Comparison of ENCODE assay signal across 10 mouse cellular contexts in the genomic region with DNA sequence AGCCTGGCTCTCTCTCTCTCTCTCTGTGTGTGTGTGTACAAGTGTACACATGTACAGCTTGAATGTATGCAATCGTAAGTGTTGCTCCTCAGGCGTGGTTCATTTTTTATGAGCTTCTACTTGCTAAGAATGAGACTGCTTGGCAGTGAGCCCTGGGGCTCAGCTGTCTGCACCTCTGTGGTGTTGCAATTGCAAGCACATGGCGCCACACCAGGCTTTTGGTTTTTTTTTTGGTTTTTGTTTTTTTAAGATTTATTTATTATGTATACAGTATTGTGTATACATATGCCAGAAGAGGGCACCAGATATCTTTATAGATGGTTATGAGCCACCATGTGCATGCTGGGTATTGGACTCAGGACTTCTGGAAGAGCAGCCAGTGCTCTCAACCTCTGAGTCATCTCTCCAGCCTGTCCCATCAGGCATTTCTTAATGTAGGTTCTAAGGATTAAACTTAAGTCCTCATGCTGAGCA. TPM values are rescaled to one million over a fixed set of nuclear protein-coding genes. Genes with fewer than 3 reads are reported as not detected.
DNase-seq lines count a peak whose midpoint lies in the region; ATAC-seq and TF ChIP-seq lines count a peak whose summit lies in the region.
"Had no signal": no experiment of that assay in that cellular context is flagged by ENCODE, and none has a peak within 500 bp of the region (broad histone marks: within the 10 kb centered on the region; RNA-seq: fewer than 3 reads in every experiment).

No protein-coding gene starts in this region.

- no peak for TF ChIP-seq POLR2A in limb, embryonic 14.5 days (IDR thresholded peaks at IDR 0.05; ENCODE audit: borderline replicate concordance, extremely low read depth, insufficient read depth, insufficient read length)

- no peak for ATAC-seq in forebrain, embryonic 14.5 days
- ATAC-seq in limb, embryonic 14.5 days (ENCODE audit: low FRiP score, low read depth): peak; percentile 55

- H3K9ac ChIP-seq in forebrain, embryonic 14.5 days (ENCODE audit: low read length): no peak overlapping the region
- no peak overlapping the region for H3K9ac ChIP-seq in limb, embryonic 14.5 days (ENCODE audit: low read depth, low read length, severe bottlenecking)

- no peaks in the 10 kb centered on the region for H3K27me3 ChIP-seq in forebrain, embryonic 14.5 days (replicated peaks; ENCODE audit: control insufficient read depth, insufficient read depth, low read length)
- peaks cover 7% of the 10 kb centered on the region; the same call in 1 of the 2 replicates for H3K27me3 ChIP-seq in forebrain, embryonic 10.5 days (ENCODE audit: poor library complexity, severe bottlenecking)
- no peaks in the 10 kb centered on the region for H3K27me3 ChIP-seq in limb, embryonic 14.5 days (ENCODE audit: control insufficient read depth, insufficient read depth, low read length)
- no peaks in the 10 kb centered on the region for H3K27me3 ChIP-seq in hindbrain, embryonic 10.5 days (ENCODE audit: insufficient read depth, poor library complexity, severe bottlenecking)

- no peaks in the 10 kb centered on the region for H3K4me1 ChIP-seq in forebrain, embryonic 14.5 days (ENCODE audit: control insufficient read depth, insufficient read depth, low read length)
- H3K4me1 ChIP-seq in forebrain, embryonic 10.5 days: no peaks in the 10 kb centered on the region
- peaks cover 7% of the 10 kb centered on the region for H3K4me1 ChIP-seq in limb, embryonic 14.5 days (ENCODE audit: control insufficient read depth, insufficient read depth, low read length)
- no peaks in the 10 kb centered on the region for H3K4me1 ChIP-seq in hindbrain, embryonic 10.5 days (replicated peaks)

- H3K36me3 ChIP-seq in forebrain, embryonic 14.5 days (ENCODE audit: control insufficient read depth, insufficient read depth, low read length): no peaks in the 10 kb centered on the region
- H3K36me3 ChIP-seq in forebrain, embryonic 10.5 days (replicated peaks): no peaks in the 10 kb centered on the region
- H3K36me3 ChIP-seq in limb, embryonic 14.5 days (ENCODE audit: control insufficient read depth, insufficient read depth, low read length): no peaks in the 10 kb centered on the region
- H3K36me3 ChIP-seq in hindbrain, embryonic 10.5 days: no peaks in the 10 kb centered on the region

- no peak overlapping the region for H3K27ac ChIP-seq in forebrain, embryonic 14.5 days (ENCODE audit: low read depth, low read length)
- H3K27ac ChIP-seq in forebrain, embryonic 10.5 days: no peak overlapping the region
- H3K27ac ChIP-seq in limb, embryonic 14.5 days (replicated peaks; ENCODE audit: low read depth, low read length): no peak overlapping the region
- no peak overlapping the region for H3K27ac ChIP-seq in hindbrain, embryonic 10.5 days

- H3K4me2 ChIP-seq in forebrain, embryonic 14.5 days (ENCODE audit: low read length): no peak overlapping the region
- no peak overlapping the region for H3K4me2 ChIP-seq in limb, embryonic 14.5 days (replicated peaks; ENCODE audit: low read depth, low read length, severe bottlenecking)

- DNase-seq in forebrain, embryonic 14.5 days (ENCODE audit: low spot score): peak; percentile 39
- DNase-seq in forebrain, embryonic 10.5 days (ENCODE audit: extremely low spot score, low spot score): no peak
- peak; percentile 89 for DNase-seq in 3T3-L1 (ENCODE audit: low read depth, low spot score)
- peak; percentile 75 for DNase-seq in fibroblast of lung, adult 2 months (ENCODE audit: low read depth)
- DNase-seq in limb, embryonic 14.5 days (ENCODE audit: low spot score): peak; percentile 81
- no peak for DNase-seq in hindbrain, embryonic 10.5 days (ENCODE audit: low spot score)
- no peak for DNase-seq in layer of hippocampus, postnatal 25 days (ENCODE audit: extremely low spot score in 1 of 2, low spot score in 1 of 2)
- DNase-seq in frontal cortex, postnatal 10 days (ENCODE audit: low spot score in 2 of 2): no peak

- no peak overlapping the region for H3K4me3 ChIP-seq in forebrain, embryonic 14.5 days (ENCODE audit: low read depth, low read length)
- no peak overlapping the region for H3K4me3 ChIP-seq in forebrain, embryonic 10.5 days
- H3K4me3 ChIP-seq in limb, embryonic 14.5 days (replicated peaks; ENCODE audit: low read length): no peak overlapping the region
- H3K4me3 ChIP-seq in hindbrain, embryonic 10.5 days: no peak overlapping the region

- WGBS in forebrain, embryonic 14.5 days: 75% methylated on average over 3 of the region's 3 CpGs
- 86% methylated on average over 3 of the region's 3 CpGs for WGBS in forebrain, embryonic 10.5 days
- WGBS in limb, embryonic 14.5 days: 19% methylated on average over 3 of the region's 3 CpGs
- 95% methylated on average over 3 of the region's 3 CpGs for WGBS in hindbrain, embryonic 10.5 days

- H3K9me3 ChIP-seq in forebrain, embryonic 14.5 days (replicated peaks; ENCODE audit: control insufficient read depth, low read length): no peaks in the 10 kb centered on the region
- no peaks in the 10 kb centered on the region for H3K9me3 ChIP-seq in forebrain, embryonic 10.5 days
- H3K9me3 ChIP-seq in limb, embryonic 14.5 days (ENCODE audit: control insufficient read depth, low read length): no peaks in the 10 kb centered on the region
- H3K9me3 ChIP-seq in hindbrain, embryonic 10.5 days: no peaks in the 10 kb centered on the region

RNA-seq across cellular contexts. Expression of a gene that starts 5.7 kb away (rescaled TPM):
- polyA plus RNA-seq in forebrain, embryonic 14.5 days (2014; fragmentation: Nextera tagmentation; extraction: Ambion mirVana): 0.51 and 0.67 TPM in 2 replicates
- polyA plus RNA-seq in forebrain, embryonic 10.5 days (2016; fragmentation: Nextera tagmentation; extraction: Ambion mirVana): 0.48 and 0.86 TPM in 2 replicates
- 2.2 and 2.3 TPM in 2 replicates for polyA plus RNA-seq in limb, embryonic 14.5 days (2012; rRNA removed)
- polyA plus RNA-seq in limb, embryonic 14.5 days (2014; fragmentation: Nextera tagmentation; extraction: Ambion mirVana): 2.8 TPM in 2 replicates
- 0.50 and 0.76 TPM in 2 replicates for polyA plus RNA-seq in hindbrain, embryonic 10.5 days (2016; fragmentation: Nextera tagmentation; extraction: Ambion mirVana)
- total RNA-seq in layer of hippocampus, postnatal 25 days (2021): 1 to 10 TPM; 3.7 to 4.4 TPM

RNA-seq across cellular contexts. Expression of a gene that starts 23.7 kb away (rescaled TPM):
- polyA plus RNA-seq in forebrain, embryonic 14.5 days (2014; fragmentation: Nextera tagmentation; extraction: Ambion mirVana): 5.3 and 6.8 TPM in 2 replicates
- polyA plus RNA-seq in forebrain, embryonic 10.5 days (2016; fragmentation: Nextera tagmentation; extraction: Ambion mirVana): 7.6 and 8.5 TPM in 2 replicates
- 15.4 and 15.6 TPM in 2 replicates for polyA plus RNA-seq in limb, embryonic 14.5 days (2012; rRNA removed)
- 7.2 and 7.6 TPM in 2 replicates for polyA plus RNA-seq in limb, embryonic 14.5 days (2014; fragmentation: Nextera tagmentation; extraction: Ambion mirVana)
- 6.4 and 7.4 TPM in 2 replicates for polyA plus RNA-seq in hindbrain, embryonic 10.5 days (2016; fragmentation: Nextera tagmentation; extraction: Ambion mirVana)
- total RNA-seq in layer of hippocampus, postnatal 25 days (2021): 10 to 100 TPM; 31.1 to 35.3 TPM

RNA-seq across cellular contexts. Expression of a gene that starts 24.3 kb away (rescaled TPM):
- polyA plus RNA-seq in forebrain, embryonic 14.5 days (2014; fragmentation: Nextera tagmentation; extraction: Ambion mirVana): 6.2 and 6.8 TPM in 2 replicates
- polyA plus RNA-seq in forebrain, embryonic 10.5 days (2016; fragmentation: Nextera tagmentation; extraction: Ambion mirVana): 24.7 and 27.0 TPM in 2 replicates
- polyA plus RNA-seq in limb, embryonic 14.5 days (2012; rRNA removed): 11.1 and 13.5 TPM in 2 replicates
- 12.8 and 14.0 TPM in 2 replicates for polyA plus RNA-seq in limb, embryonic 14.5 days (2014; fragmentation: Nextera tagmentation; extraction: Ambion mirVana)
- 17.5 and 21.5 TPM in 2 replicates for polyA plus RNA-seq in hindbrain, embryonic 10.5 days (2016; fragmentation: Nextera tagmentation; extraction: Ambion mirVana)
- 10 to 100 TPM in 1 of 2 experiments, 1 to 10 TPM in 1; 9.6 to 10.3 TPM for total RNA-seq in layer of hippocampus, postnatal 25 days (2021)

RNA-seq across cellular contexts. Expression of a gene that starts 40.2 kb away (rescaled TPM):
- not detected in 2 replicates for polyA plus RNA-seq in forebrain, embryonic 14.5 days (2014; fragmentation: Nextera tagmentation; extraction: Ambion mirVana)
- not detected in 2 replicates for polyA plus RNA-seq in forebrain, embryonic 10.5 days (2016; fragmentation: Nextera tagmentation; extraction: Ambion mirVana)
- not detected in 2 replicates for polyA plus RNA-seq in limb, embryonic 14.5 days (2012; rRNA removed)
- not detected in 2 replicates for polyA plus RNA-seq in limb, embryonic 14.5 days (2014; fragmentation: Nextera tagmentation; extraction: Ambion mirVana)
- polyA plus RNA-seq in hindbrain, embryonic 10.5 days (2016; fragmentation: Nextera tagmentation; extraction: Ambion mirVana): not detected in 2 replicates
- not detected for total RNA-seq in layer of hippocampus, postnatal 25 days (2021)
- polyA plus RNA-seq: embryonic facial prominence, embryonic 11.5 days; limb, embryonic 11.5 days had no signal

Comparison
In these comparisons a context has a peak if more than half of its experiments do, and no peak if none do; other contexts are left out.
1. DNase-seq: peak in forebrain, embryonic 14.5 days (single experiment), 3T3-L1 (single experiment), fibroblast of lung, adult 2 months (single experiment) and limb, embryonic 14.5 days (single experiment); none in forebrain, embryonic 10.5 days (single experiment), hindbrain, embryonic 10.5 days (single experiment), layer of hippocampus, postnatal 25 days (0 of 2) and frontal cortex, postnatal 10 days (0 of 2).